Mouse (Mus musculus) lung, embryonic 16.5 days (tissue): ENCODE measurements at regions not wholly inside any gene's neighbourhood (a gene's known extent, or its start where the extent isn't known, plus 50 kb on each side); places are given as distances from the start of the nearest gene placed in this dataset.

Source experiments
- ATAC-seq: fragments of 200-750 bp; cut with Nextera tagmentation; 2 replicates; pipeline ENCODE4 v1.8.0; 2017; ENCODE audit warnings: low read depth, mild to moderate bottlenecking, moderate library complexity
- H3K27ac ChIP-seq: fragments of 300-500 bp; sonication (generic); 2 replicates; pipeline ENCODE4 v1.5.1; 2014; ENCODE audit warnings: mild to moderate bottlenecking, control low read depth, low read length
- H3K27me3 ChIP-seq: fragments of 300-500 bp; sonication (generic); 2 replicates; pipeline ENCODE4 v1.6.1; 2014; ENCODE audit warnings: low read depth, low read length, mixed read lengths; ENCODE audit not compliant: control insufficient read depth, insufficient read depth
- H3K36me3 ChIP-seq: fragments of 300-500 bp; sonication (generic); 2 replicates; pipeline ENCODE4 v1.6.1; 2014; ENCODE audit warnings: low read length; ENCODE audit not compliant: control insufficient read depth, insufficient read depth
- H3K4me1 ChIP-seq: fragments of 300-500 bp; sonication (generic); replicated peaks from 2 replicates; pipeline ENCODE4 v1.6.1; 2014; ENCODE audit warnings: low read length, mixed read lengths; ENCODE audit not compliant: control insufficient read depth, insufficient read depth
- H3K4me2 ChIP-seq: fragments of 300-500 bp; sonication (generic); 2 replicates; pipeline ENCODE4 v1.6.1; 2014; ENCODE audit warnings: low read depth, low read length, control low read depth
- H3K4me3 ChIP-seq: fragments of 300-500 bp; sonication (generic); 2 replicates; pipeline ENCODE4 v1.5.1; 2014; ENCODE audit warnings: mild to moderate bottlenecking, low read length, control low read depth
- H3K9ac ChIP-seq: fragments of 300-500 bp; sonication (generic); 2 replicates; pipeline ENCODE4 v1.6.1; 2014; ENCODE audit warnings: low read length, control low read depth
- H3K9me3 ChIP-seq: fragments of 300-500 bp; sonication (generic); 2 replicates; pipeline ENCODE4 v1.6.1; 2016; ENCODE audit warnings: low read length; ENCODE audit not compliant: control insufficient read depth
- WGBS: fragments of 180-500 bp; shearing (Covaris S2); extraction: QIAGEN DNeasy Blood & Tissue Kit; methylation state at CpG from one replicate; pipeline ENCODE4 v1.1.7; 2014; 5-methylcytosine and 5-hydroxymethylcytosine counted together

- Histone ChIP-seq H3K27ac (no peak overlapping the region), H3K4me2 (no peak overlapping the region), H3K4me3 (no peak overlapping the region), H3K9ac (no peak overlapping the region), H3K36me3 (no peaks in the 10 kb centered on the region), H3K27me3 (no peaks in the 10 kb centered on the region), H3K9me3 (no peaks in the 10 kb centered on the region), H3K4me1 (no peaks in the 10 kb centered on the region)
- ATAC-seq = no peak
- WGBS = 63% methylated on average over 2 of the region's 2 CpGs
Measured at GRCm38 (mm10) chr5:51758289-51758688, 190.8 kb upstream of the Ppargc1a start.

- Histone ChIP-seq H3K4me2 (no peak overlapping the region), H3K9ac (no peak overlapping the region), H3K27ac (no peak overlapping the region), H3K9me3 (no peaks in the 10 kb centered on the region), H3K4me3 (no peak overlapping the region), H3K4me1 (no peaks in the 10 kb centered on the region), H3K27me3 (no peaks in the 10 kb centered on the region), H3K36me3 (no peaks in the 10 kb centered on the region)
- WGBS = 80% methylated on average over 2 of the region's 2 CpGs
- no peak for ATAC-seq
Measured at GRCm38 (mm10) chr5:51757864-51758263, 190.3 kb upstream of the Ppargc1a start.

- WGBS = 46% methylated on average over 4 of the region's 4 CpGs
- Histone ChIP-seq H3K4me2 (no peak overlapping the region), H3K4me3 (no peak overlapping the region), H3K36me3 (no peaks in the 10 kb centered on the region), H3K27me3 (no peaks in the 10 kb centered on the region), H3K9ac (no peak overlapping the region), H3K9me3 (no peaks in the 10 kb centered on the region), H3K27ac (no peak overlapping the region), H3K4me1 (no peaks in the 10 kb centered on the region)
- no peak for ATAC-seq
Measured at GRCm38 (mm10) chr5:51752024-51752423, 184.5 kb upstream of the Ppargc1a start.

GRCm38 (mm10) chr5:51750456-51750855 lies 182.9 kb upstream of the Ppargc1a start:
- Histone ChIP-seq H3K27ac (no peak overlapping the region), H3K4me3 (no peak overlapping the region), H3K4me1 (no peaks in the 10 kb centered on the region), H3K27me3 (no peaks in the 10 kb centered on the region), H3K36me3 (no peaks in the 10 kb centered on the region), H3K9ac (no peak overlapping the region), H3K4me2 (no peak overlapping the region), H3K9me3 (no peaks in the 10 kb centered on the region)
- WGBS = 83% methylated on average over 8 of the region's 8 CpGs
- ATAC-seq = no peak

- no peak overlapping the region for H3K4me3 ChIP-seq
- no peak overlapping the region for H3K9ac ChIP-seq
- no peaks in the 10 kb centered on the region for H3K4me1 ChIP-seq
- no peaks in the 10 kb centered on the region for H3K27me3 ChIP-seq
- no peak overlapping the region for H3K4me2 ChIP-seq
- H3K36me3 ChIP-seq = no peaks in the 10 kb centered on the region
- no peak overlapping the region for H3K27ac ChIP-seq
- WGBS = 93% methylated on average over 8 of the region's 8 CpGs
- no peaks in the 10 kb centered on the region for H3K9me3 ChIP-seq
- ATAC-seq = no peak
Measured at GRCm38 (mm10) chr5:51740893-51741292, 173.4 kb upstream of the Ppargc1a start.

- 81% methylated on average over 1 of the region's 1 CpGs for WGBS
- ATAC-seq = no peak
- H3K4me2 ChIP-seq = no peak overlapping the region
- no peak overlapping the region for H3K4me3 ChIP-seq
- no peaks in the 10 kb centered on the region for H3K9me3 ChIP-seq
- no peaks in the 10 kb centered on the region for H3K36me3 ChIP-seq
- no peaks in the 10 kb centered on the region for H3K4me1 ChIP-seq
- H3K9ac ChIP-seq = no peak overlapping the region
- no peaks in the 10 kb centered on the region for H3K27me3 ChIP-seq
- no peak overlapping the region for H3K27ac ChIP-seq
Measured at GRCm38 (mm10) chr5:51730241-51730640, 162.7 kb upstream of the Ppargc1a start.

- Histone ChIP-seq H3K27ac (no peak overlapping the region), H3K36me3 (no peaks in the 10 kb centered on the region), H3K27me3 (no peaks in the 10 kb centered on the region), H3K4me1 (no peaks in the 10 kb centered on the region), H3K4me2 (no peak overlapping the region), H3K4me3 (no peak overlapping the region), H3K9ac (no peak overlapping the region), H3K9me3 (no peaks in the 10 kb centered on the region)
- no peak for ATAC-seq
- WGBS = 54% methylated on average over 1 of the region's 1 CpGs
Measured at GRCm38 (mm10) chr5:51729771-51730170, 162.2 kb upstream of the Ppargc1a start.

GRCm38 (mm10) chr5:51726762-51727161 lies 159.2 kb upstream of the Ppargc1a start:
- ATAC-seq = no peak
- H3K27me3 ChIP-seq = no peaks in the 10 kb centered on the region
- H3K27ac ChIP-seq = no peak overlapping the region
- no peaks in the 10 kb centered on the region for H3K36me3 ChIP-seq
- no peaks in the 10 kb centered on the region for H3K4me1 ChIP-seq
- no peak overlapping the region for H3K4me2 ChIP-seq
- H3K9ac ChIP-seq = no peak overlapping the region
- no peak overlapping the region for H3K4me3 ChIP-seq
- no peaks in the 10 kb centered on the region for H3K9me3 ChIP-seq

GRCm38 (mm10) chr5:51718911-51719310 lies 151.4 kb upstream of the Ppargc1a start:
- Histone ChIP-seq H3K27ac (no peak overlapping the region), H3K9me3 (no peaks in the 10 kb centered on the region), H3K4me2 (no peak overlapping the region), H3K36me3 (no peaks in the 10 kb centered on the region), H3K9ac (no peak overlapping the region), H3K27me3 (no peaks in the 10 kb centered on the region), H3K4me3 (no peak overlapping the region), H3K4me1 (no peaks in the 10 kb centered on the region)
- 73% methylated on average over 8 of the region's 8 CpGs for WGBS
- ATAC-seq = no peak

- Histone ChIP-seq H3K9me3 (no peaks in the 10 kb centered on the region), H3K27ac (no peak overlapping the region), H3K4me1 (no peaks in the 10 kb centered on the region), H3K4me3 (no peak overlapping the region), H3K9ac (no peak overlapping the region), H3K27me3 (no peaks in the 10 kb centered on the region), H3K4me2 (no peak overlapping the region), H3K36me3 (no peaks in the 10 kb centered on the region)
- ATAC-seq = no peak
- 86% methylated on average over 1 of the region's 1 CpGs for WGBS
Measured at GRCm38 (mm10) chr5:51718451-51718850, 150.9 kb upstream of the Ppargc1a start.
